10 mouse cellular contexts compared by ENCODE assay signal in genomic region chr9:83482176-83482949, GRCm38 (mm10). TPM values are rescaled to one million over a fixed set of nuclear protein-coding genes. Genes with fewer than 3 reads are reported as not detected.
DNase-seq lines count a peak whose midpoint lies in the region; ATAC-seq and TF ChIP-seq lines count a peak whose summit lies in the region.
"Had no signal": no experiment of that assay in that cellular context is flagged by ENCODE, and none has a peak within 500 bp of the region (broad histone marks: within the 10 kb centered on the region; RNA-seq: fewer than 3 reads in every experiment).

No protein-coding gene starts in this region.

- 77% methylated on average over 4 of the region's 4 CpGs for WGBS in kidney, embryonic 14.5 days
- WGBS in embryonic facial prominence, embryonic 11.5 days, result 79% methylated on average over 4 of the region's 4 CpGs
- 66% methylated on average over 4 of the region's 4 CpGs for WGBS in limb, embryonic 15.5 days
- 91% methylated on average over 4 of the region's 4 CpGs for WGBS in intestine, embryonic 15.5 days

- no peaks in the 10 kb centered on the region for H3K27me3 ChIP-seq in kidney, embryonic 14.5 days (ENCODE audit: control insufficient read depth, insufficient read depth, low read length)
- H3K27me3 ChIP-seq in CH12.LX (replicated peaks), result no peaks in the 10 kb centered on the region
- H3K27me3 ChIP-seq in embryonic facial prominence, embryonic 11.5 days (ENCODE audit: control insufficient read depth, insufficient read depth, low read length), result no peaks in the 10 kb centered on the region
- H3K27me3 ChIP-seq in limb, embryonic 15.5 days, result no peaks in the 10 kb centered on the region
- H3K27me3 ChIP-seq in intestine, embryonic 15.5 days (replicated peaks), result no peaks in the 10 kb centered on the region

- dilution Hi-C loops in CH12.LX (cut with MboI; ENCODE audit: extremely low pct_ligation_motif_present, extremely low pct_unique_long_range_greater_than_20kb, low sequenced_read_pairs), result no loop called here

- no peak overlapping the region for H3K4me2 ChIP-seq in kidney, embryonic 14.5 days (replicated peaks; ENCODE audit: low read depth, low read length)
- no peak overlapping the region for H3K4me2 ChIP-seq in CH12.LX (ENCODE audit: insufficient read depth, low read depth, poor library complexity, severe bottlenecking)
- H3K4me2 ChIP-seq in embryonic facial prominence, embryonic 11.5 days (ENCODE audit: low read depth, low read length), result no peak overlapping the region
- no peak overlapping the region for H3K4me2 ChIP-seq in limb, embryonic 15.5 days
- no peak overlapping the region for H3K4me2 ChIP-seq in intestine, embryonic 15.5 days (replicated peaks)
- H3K4me2 ChIP-seq: hindbrain, embryonic 14.5 days had no signal

- H3K9ac ChIP-seq in kidney, embryonic 14.5 days (ENCODE audit: low read depth, low read length), result no peak overlapping the region
- no peak overlapping the region; the same call in 1 of the 2 replicates for H3K9ac ChIP-seq in CH12.LX (ENCODE audit: insufficient read depth, low read depth)
- H3K9ac ChIP-seq in embryonic facial prominence, embryonic 11.5 days (replicated peaks; ENCODE audit: low read length), result peak overlapping the region; percentile 25; the same call in 1 of the 2 replicates
- H3K9ac ChIP-seq in limb, embryonic 15.5 days, result no peak overlapping the region
- H3K9ac ChIP-seq in intestine, embryonic 15.5 days, result no peak overlapping the region
- H3K9ac ChIP-seq: hindbrain, embryonic 14.5 days; liver, embryonic 14.5 days had no signal

- H3K27ac ChIP-seq in kidney, embryonic 14.5 days (ENCODE audit: low read depth, low read length), result no peak overlapping the region
- peak overlapping the region; percentile 7 for H3K27ac ChIP-seq in CH12.LX (ENCODE audit: insufficient read depth, low read depth)
- 0 out of 2 replicates have a peak overlapping the region, but pooled peaks have one; percentile 28 for H3K27ac ChIP-seq in embryonic facial prominence, embryonic 11.5 days (replicated peaks; ENCODE audit: low read depth, low read length)
- H3K27ac ChIP-seq in limb, embryonic 15.5 days, result peak overlapping the region; percentile 52
- H3K27ac ChIP-seq in intestine, embryonic 15.5 days, result no peak overlapping the region
- H3K27ac ChIP-seq: hindbrain, embryonic 14.5 days; liver, embryonic 14.5 days had no signal

- no peaks in the 10 kb centered on the region for H3K79me2 ChIP-seq in CH12.LX (replicated peaks; ENCODE audit: control insufficient read depth, extremely low read depth, insufficient read depth, poor library complexity, severe bottlenecking)

- ATAC-seq in kidney, embryonic 14.5 days (ENCODE audit: low FRiP score, low TSS enrichment), result peak; percentile 86
- ATAC-seq in embryonic facial prominence, embryonic 11.5 days (replicated peaks; ENCODE audit: insufficient number of reproducible peaks, low FRiP score, low TSS enrichment, low read depth), result peak; percentile 81
- peak; percentile 71; the same call in 1 of the 2 replicates for ATAC-seq in limb, embryonic 15.5 days (ENCODE audit: insufficient number of reproducible peaks, low FRiP score, low TSS enrichment, low read depth)
- no peak; the same call in 1 of the 2 replicates for ATAC-seq in intestine, embryonic 15.5 days

- 0 out of 2 replicates have a peak, but pooled peaks have one; percentile 18 for TF ChIP-seq EP300 in CH12.LX (IDR thresholded peaks at IDR 0.05; ENCODE audit: low read length)

- in situ Hi-C loops in CH12.LX (cut with MboI; ENCODE audit: low pct_ligation_motif_present, low pct_unique_long_range_greater_than_20kb, low sequenced_read_pairs), result loop anchor here (5.0 to 10.0 kb wide), 2 partner anchors 35 to 92 kb away; no protein-coding TSS in a partner anchor

- H3K9me3 ChIP-seq in kidney, embryonic 14.5 days (ENCODE audit: control insufficient read depth, low read length), result no peaks in the 10 kb centered on the region
- H3K9me3 ChIP-seq in CH12.LX (replicated peaks; ENCODE audit: low read length), result no peaks in the 10 kb centered on the region
- H3K9me3 ChIP-seq in embryonic facial prominence, embryonic 11.5 days (replicated peaks; ENCODE audit: control insufficient read depth, low read length), result no peaks in the 10 kb centered on the region
- H3K9me3 ChIP-seq in limb, embryonic 15.5 days, result no peaks in the 10 kb centered on the region
- H3K9me3 ChIP-seq in intestine, embryonic 15.5 days, result no peaks in the 10 kb centered on the region

- no peak for TF ChIP-seq RAD21 in CH12.LX (IDR thresholded peaks at IDR 0.05; ENCODE audit: low read depth, low read length)

- intact Hi-C loops in left cerebral cortex, postnatal 14 days (cut with DNase I), result no loop called here

- no peak overlapping the region for H3K4me3 ChIP-seq in kidney, embryonic 14.5 days (ENCODE audit: low read length)
- H3K4me3 ChIP-seq in CH12.LX (replicated peaks in 1 of 3; ENCODE audit: low read depth in 2 of 3, low read length in 2 of 3, poor library complexity in 1 of 3), result no peak overlapping the region
- H3K4me3 ChIP-seq in embryonic facial prominence, embryonic 11.5 days (ENCODE audit: low read depth, low read length), result no peak overlapping the region
- no peak overlapping the region for H3K4me3 ChIP-seq in limb, embryonic 15.5 days
- no peak overlapping the region for H3K4me3 ChIP-seq in intestine, embryonic 15.5 days (replicated peaks)

- H3K36me3 ChIP-seq in kidney, embryonic 14.5 days (ENCODE audit: control insufficient read depth, insufficient read depth, low read length), result no peaks in the 10 kb centered on the region
- no peaks in the 10 kb centered on the region for H3K36me3 ChIP-seq in CH12.LX (replicated peaks in 1 of 2; ENCODE audit: control insufficient read depth in 1 of 2, insufficient read depth in 1 of 2, low read length in 1 of 2)
- H3K36me3 ChIP-seq in embryonic facial prominence, embryonic 11.5 days (replicated peaks; ENCODE audit: control insufficient read depth, insufficient read depth, low read depth, low read length), result no peaks in the 10 kb centered on the region
- H3K36me3 ChIP-seq in limb, embryonic 15.5 days, result no peaks in the 10 kb centered on the region
- H3K36me3 ChIP-seq in intestine, embryonic 15.5 days, result no peaks in the 10 kb centered on the region

- TF ChIP-seq CTCF in CH12.LX (conservative IDR thresholded peaks at IDR 0.05 in 1 of 2, IDR thresholded peaks at IDR 0.05 in 1 of 2; ENCODE audit: low read depth in 2 of 2, low read length in 2 of 2), result no peak

- DNase-seq in kidney, adult 9 months, result no peak
- DNase-seq in CH12.LX (ENCODE audit: extremely low read depth), result peak; percentile 71
- peak; percentile 49 for DNase-seq in embryonic facial prominence, embryonic 11.5 days (ENCODE audit: low spot score)
- DNase-seq in gastrocnemius, adult 18-20 months (ENCODE audit: low spot score), result no peak
- no peak for DNase-seq in left cerebral cortex, postnatal 14 days (ENCODE audit: low spot score in 2 of 2)

- peak; percentile 55 for TF ChIP-seq POLR2A in CH12.LX (IDR thresholded peaks at IDR 0.05; ENCODE audit: low read depth, low read length)

- H3K4me1 ChIP-seq in kidney, embryonic 14.5 days (ENCODE audit: control insufficient read depth, insufficient read depth, low read length), result no peaks in the 10 kb centered on the region
- peaks cover 16 to 53% of the 10 kb centered on the region in 2 experiments for H3K4me1 ChIP-seq in CH12.LX (ENCODE audit: control insufficient read depth in 1 of 2, insufficient read depth in 2 of 2)
- 0 out of 2 replicates have a peak, but pooled peaks cover 2% of the 10 kb centered on the region for H3K4me1 ChIP-seq in embryonic facial prominence, embryonic 11.5 days (ENCODE audit: control insufficient read depth, insufficient read depth, low read length)
- H3K4me1 ChIP-seq in limb, embryonic 15.5 days, result peaks cover 8% of the 10 kb centered on the region
- 0 out of 2 replicates have a peak, but pooled peaks cover 3% of the 10 kb centered on the region for H3K4me1 ChIP-seq in intestine, embryonic 15.5 days (replicated peaks)

TF ChIP-seq in CH12.LX, 34 proteins besides CTCF, POLR2A, EP300 and RAD21:
- TF ChIP-seq MXI1 (IDR thresholded peaks at IDR 0.05; ENCODE audit: low read depth, low read length), result 0 out of 2 replicates have a peak, but pooled peaks have one; percentile 24
- peak; percentile 64; the same call in 1 of the 2 replicates for TF ChIP-seq ZMIZ1 (IDR thresholded peaks at IDR 0.05; ENCODE audit: low read depth, low read length)
- TF ChIP-seq CHD1 (IDR thresholded peaks at IDR 0.05; ENCODE audit: low read depth, low read length), result no peak
- peak; percentile 39; the same call in 1 of the 2 replicates for TF ChIP-seq NELFE (IDR thresholded peaks at IDR 0.05; ENCODE audit: low read depth, low read length)
- peak; percentile 35; the same call in 1 of the 2 replicates for TF ChIP-seq TCF12 (IDR thresholded peaks at IDR 0.05; ENCODE audit: low read depth, low read length)
- no peak for TF ChIP-seq SIN3A (IDR thresholded peaks at IDR 0.05; ENCODE audit: low read length)
- 0 out of 2 replicates have a peak, but pooled peaks have one; percentile 12 for TF ChIP-seq BHLHE40 (IDR thresholded peaks at IDR 0.05; ENCODE audit: low read depth, low read length)
- TF ChIP-seq IRF4 (IDR thresholded peaks at IDR 0.05; ENCODE audit: low read depth, low read length), result 0 out of 2 replicates have a peak, but pooled peaks have one; percentile 11
- 0 out of 2 replicates have a peak, but pooled peaks have one; percentile 9 for TF ChIP-seq ELF1 (IDR thresholded peaks at IDR 0.05; ENCODE audit: low read depth, low read length)
- TF ChIP-seq MAZ (IDR thresholded peaks at IDR 0.05; ENCODE audit: low read depth, low read length), result peak; percentile 95

RNA-seq across cellular contexts. Expression of gene Lca5, which starts 41.4 kb away (rescaled TPM):
- polyA plus RNA-seq in kidney, embryonic 14.5 days (2014; fragmentation: Nextera tagmentation; extraction: Ambion mirVana), result 23.6 and 27.0 TPM in 2 replicates
- 3.3 and 5.5 TPM in 2 replicates for total RNA-seq in CH12.LX (2012; rRNA removed)
- total RNA-seq in CH12.LX (2014; rRNA removed), result 3.1 and 4.1 TPM in 2 replicates
- 3.4 and 4.1 TPM in 2 replicates for polyA plus RNA-seq in CH12.LX (2012; ENCODE audit: insufficient read length, low read depth)
- 22.5 and 27.1 TPM in 2 replicates for polyA plus RNA-seq in embryonic facial prominence, embryonic 11.5 days (2014; fragmentation: Nextera tagmentation; extraction: Ambion mirVana)
- 14.5 and 15.0 TPM in 2 replicates for polyA plus RNA-seq in limb, embryonic 15.5 days (2015; fragmentation: Nextera tagmentation; extraction: Ambion mirVana)
- polyA plus RNA-seq in intestine, embryonic 15.5 days (2015; fragmentation: Nextera tagmentation; extraction: Ambion mirVana), result 10.0 and 10.7 TPM in 2 replicates
- total RNA-seq in gastrocnemius, adult 18-20 months (2021), result 1 to 10 TPM; 1.2 to 1.8 TPM
- total RNA-seq in left cerebral cortex, postnatal 14 days (2021), result 10 to 100 TPM; 10.0 to 12.0 TPM

Comparison
In these comparisons a context has a peak if more than half of its experiments do, and no peak if none do; other contexts are left out.
1. H3K27ac ChIP-seq: peak in CH12.LX (single experiment), embryonic facial prominence, embryonic 11.5 days (single experiment) and limb, embryonic 15.5 days (single experiment); none in kidney, embryonic 14.5 days (single experiment) and intestine, embryonic 15.5 days (single experiment).
2. DNase-seq: peak in CH12.LX (single experiment) and embryonic facial prominence, embryonic 11.5 days (single experiment); none in kidney, adult 9 months (single experiment), gastrocnemius, adult 18-20 months (single experiment) and left cerebral cortex, postnatal 14 days (0 of 2).